Mouse (Mus musculus) monocyte, adult 2 months (primary cell): ENCODE results near the gene Ivd.
A peak's percentile ranks its signal among the peaks of the same experiment; 100 is the strongest.

ENCODE experiments used
- DNase-seq, 2 experiments: peaks; one replicate each; pipeline ENCODE4 v3.0.0; 2022; ENCODE audit warnings: low spot score in 2 of 2, low read depth in 1 of 2

Gene Ivd

DNA sequence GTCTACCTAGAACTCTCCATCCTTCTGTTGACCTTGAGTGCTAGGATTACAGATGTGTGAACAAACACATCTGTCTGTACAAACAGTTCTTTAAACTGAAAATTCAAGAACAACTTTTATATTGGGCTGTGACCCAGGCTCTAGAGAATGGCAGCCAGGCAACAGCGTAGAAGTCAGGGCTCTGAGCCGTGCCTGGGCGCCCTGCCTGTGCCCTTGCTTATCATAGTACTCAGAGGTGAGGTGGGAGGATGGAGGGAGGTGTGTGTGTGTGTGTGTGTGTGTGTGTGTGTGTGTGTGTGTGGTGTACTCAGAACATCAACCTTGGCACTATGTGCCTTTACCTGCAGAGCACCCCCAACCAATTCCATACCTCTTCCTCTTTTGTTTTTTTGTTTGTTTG, 46.0 kb downstream of the Ivd start:
- no peak for DNase-seq

DNA sequence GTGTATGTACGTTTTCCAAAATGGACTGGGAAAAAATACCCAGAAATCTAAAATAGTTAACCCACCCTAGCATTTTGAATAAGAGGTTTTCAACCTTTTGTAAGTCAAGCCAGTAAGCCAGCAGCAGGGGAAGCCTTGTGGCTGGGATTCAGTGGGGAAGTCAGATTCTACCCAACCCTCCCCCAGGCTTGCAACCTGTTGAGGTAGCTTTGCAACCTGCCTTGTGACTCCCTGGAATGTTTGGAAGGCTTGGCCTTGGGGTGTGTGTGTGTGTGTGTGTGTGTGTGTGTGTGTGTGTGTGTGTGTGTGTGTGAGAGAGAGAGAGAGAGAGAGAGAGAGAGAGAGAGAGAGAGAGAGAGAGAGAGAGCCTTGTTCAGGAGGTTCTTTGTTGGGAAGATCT, 47.4 kb downstream of the Ivd start:
- DNase-seq: no peak

DNA sequence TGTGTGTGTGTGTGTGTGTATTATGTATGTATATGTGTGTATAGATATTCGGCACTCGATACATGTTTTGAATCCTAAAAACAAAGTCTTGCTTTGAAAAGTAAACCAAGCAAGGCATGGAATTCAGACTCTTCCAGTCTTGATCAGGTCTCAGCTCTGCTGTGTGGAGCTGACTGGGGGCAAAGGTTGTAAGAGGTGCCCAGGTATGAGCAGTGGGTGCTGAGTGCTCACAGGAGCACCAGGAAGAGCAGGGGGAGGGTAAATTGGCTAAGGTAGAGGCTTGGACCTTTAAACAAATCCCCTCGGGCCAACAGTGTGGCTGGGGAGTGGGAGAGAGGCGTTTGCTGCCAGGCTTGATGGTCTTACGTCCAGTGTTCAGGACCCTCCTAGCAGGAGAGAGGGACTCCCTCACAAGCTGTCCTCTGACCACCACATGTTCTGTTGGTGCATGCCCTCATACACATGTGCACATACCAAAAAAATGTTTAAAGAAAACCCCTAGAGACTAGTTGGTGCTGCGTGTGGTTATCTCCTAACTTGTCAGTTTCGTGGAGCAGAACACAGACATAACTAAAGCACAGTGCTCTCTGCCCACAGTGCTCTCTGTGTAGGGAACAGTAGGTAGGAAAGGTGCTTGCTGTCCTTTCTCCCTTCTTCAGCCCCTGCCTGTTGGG, 49.0 kb downstream of the Ivd start:
- no peak for DNase-seq

DNA sequence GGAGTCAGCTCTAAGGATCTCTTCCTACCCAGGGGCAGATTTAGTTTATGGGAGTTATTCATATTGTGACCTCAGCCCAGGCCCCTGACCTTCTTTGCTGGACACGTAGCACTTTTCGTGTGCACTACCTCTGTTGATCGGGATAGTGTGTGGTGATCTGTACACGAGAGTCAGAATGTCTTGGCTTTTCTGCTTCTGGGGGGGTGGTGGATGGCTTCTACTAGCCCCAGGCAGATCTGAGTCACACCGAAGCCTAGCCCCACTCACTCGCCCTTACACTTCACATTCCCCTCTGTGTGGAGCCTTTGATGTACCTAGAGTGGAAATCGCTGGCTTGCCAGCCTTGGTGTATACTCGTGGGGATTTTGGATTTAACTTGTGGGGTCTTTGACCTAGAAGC, 51.0 kb downstream of the Ivd start:
- no peak for DNase-seq

DNA sequence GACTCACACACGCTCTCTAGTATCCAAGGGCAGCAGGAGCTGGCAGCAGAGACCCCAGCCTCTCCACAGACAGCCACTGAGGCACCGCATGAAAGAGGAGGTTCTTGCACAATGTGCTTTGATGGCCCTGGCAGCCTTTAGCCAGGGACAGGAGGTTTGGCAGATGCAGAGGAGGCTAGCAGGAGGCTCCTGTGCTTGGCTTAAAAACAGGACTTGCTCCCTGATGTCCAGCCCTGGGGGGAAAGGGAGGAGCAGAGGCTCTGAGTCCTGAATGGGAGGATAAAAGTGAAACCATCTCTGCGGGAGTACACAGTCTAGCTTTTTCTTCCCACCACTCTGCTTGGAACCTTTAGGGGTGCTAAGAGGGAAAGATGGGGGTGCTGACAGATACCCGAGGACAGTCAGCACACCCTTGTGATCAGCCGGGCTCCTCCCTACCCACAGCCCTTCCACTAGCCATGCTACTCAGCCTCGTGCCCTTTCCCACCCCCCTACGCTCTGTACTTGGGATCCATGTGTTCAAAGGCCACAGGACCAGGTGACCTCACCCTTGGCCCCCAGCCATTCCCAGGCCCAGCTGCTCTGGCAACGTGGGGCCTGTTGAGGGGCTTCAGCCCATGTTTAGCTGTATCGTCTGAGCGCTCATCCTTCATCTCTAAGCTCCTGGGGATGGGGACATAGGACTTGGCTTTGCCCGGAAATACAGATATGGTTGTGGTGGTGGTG, 52.0 kb downstream of the Ivd start:
- DNase-seq: no peak

DNA sequence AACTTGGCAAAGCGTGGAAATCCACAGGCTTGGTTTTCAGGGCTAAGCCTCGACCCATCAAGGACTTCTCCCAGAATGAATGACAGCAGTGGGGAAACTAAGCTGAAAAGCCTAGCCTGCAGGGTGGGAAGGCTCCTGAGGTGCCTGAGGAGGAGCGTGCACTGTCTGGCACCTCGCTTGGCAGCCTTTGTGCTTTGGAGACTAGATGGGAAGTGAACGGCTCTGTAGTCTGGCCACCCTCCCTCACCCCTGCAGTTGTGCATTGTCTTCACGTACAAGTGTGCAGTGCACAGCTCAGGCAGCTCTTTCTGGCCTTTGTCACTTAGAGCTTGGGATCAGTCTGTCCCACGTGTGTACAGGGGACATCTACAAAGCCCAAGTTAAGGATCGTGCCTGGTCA, 52.9 kb downstream of the Ivd start:
- no peak for DNase-seq

DNA sequence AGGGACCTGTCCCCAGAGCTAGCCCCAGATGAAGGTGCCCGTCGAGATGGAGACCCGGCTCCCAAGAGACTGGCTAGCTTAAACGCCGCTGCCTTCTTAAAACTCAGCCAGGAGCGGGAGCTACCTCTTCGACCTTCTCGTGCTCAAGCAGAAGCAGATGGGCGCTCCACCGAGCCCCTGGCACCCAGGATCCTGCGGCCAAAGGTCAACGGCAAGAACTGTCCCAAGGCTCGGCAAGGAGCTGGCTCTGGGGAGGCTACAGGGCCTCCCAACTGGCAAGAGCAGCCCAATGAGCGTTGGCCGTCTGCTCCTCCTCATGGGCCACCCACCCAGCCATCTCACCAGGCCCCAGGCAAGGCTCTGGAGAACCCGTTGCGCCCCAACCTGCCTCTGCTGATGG, 54.7 kb downstream of the Ivd start:
- no peak for DNase-seq

DNA sequence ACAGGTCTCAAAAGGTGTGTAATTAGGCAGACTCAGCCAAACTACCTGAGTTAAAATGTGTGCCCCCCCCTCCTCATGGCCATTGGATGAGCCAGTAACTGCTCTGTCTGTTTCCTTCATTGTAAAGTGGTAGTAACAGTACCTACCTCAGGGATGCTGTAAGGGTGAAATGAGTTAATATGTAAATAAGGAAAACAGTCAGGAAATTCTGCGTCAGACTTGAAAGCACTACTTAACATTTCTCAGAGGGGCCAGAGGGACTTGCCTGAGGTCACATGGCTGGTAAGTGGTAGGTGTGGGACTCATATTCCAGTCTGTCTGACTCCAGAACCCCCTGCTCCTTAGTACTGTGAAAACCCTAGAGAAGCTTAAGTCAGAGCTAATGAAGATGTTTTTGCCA, 56.8 kb downstream of the Ivd start:
- DNase-seq: no peak

DNA sequence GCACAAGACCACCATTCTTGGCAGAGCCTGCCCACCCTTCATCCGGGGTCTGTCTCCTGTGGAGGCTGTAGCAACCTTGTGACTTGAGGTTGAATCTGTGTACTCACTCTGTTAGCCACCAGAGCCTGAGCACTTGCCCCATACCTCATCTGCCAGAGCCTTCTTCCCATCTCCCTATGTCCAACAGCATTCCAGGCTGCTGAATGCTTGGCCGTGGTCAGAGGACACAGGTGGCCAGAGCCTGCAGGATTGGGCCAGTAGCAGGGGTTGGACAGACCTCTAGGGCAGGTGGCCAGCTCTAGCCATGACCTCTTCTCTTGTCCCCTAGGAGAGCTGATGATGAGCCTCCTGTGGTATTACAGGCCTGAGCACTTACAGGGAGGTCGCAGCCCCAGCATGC, 58.7 kb downstream of the Ivd start:
- no peak for DNase-seq

DNA sequence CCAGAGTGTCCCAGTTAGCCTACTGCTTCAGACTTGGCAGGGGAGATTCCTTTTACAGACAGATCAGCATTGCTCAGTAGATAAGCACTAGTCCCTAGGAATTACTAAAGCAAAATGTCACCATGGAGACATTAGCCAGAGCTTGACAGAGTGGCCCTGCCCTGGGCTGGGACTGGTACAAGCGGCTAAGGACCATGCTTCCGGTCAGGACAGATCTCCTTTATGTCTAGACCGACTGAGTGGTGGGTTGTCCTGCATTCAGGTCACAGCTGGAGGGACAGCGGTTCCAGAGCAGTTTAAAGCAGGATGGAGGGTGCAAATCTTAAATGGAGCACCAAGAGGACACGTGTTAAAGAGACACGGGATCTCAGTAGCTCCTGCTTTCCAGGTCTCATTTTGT, 64.2 kb downstream of the Ivd start:
- no peak for DNase-seq

DNA sequence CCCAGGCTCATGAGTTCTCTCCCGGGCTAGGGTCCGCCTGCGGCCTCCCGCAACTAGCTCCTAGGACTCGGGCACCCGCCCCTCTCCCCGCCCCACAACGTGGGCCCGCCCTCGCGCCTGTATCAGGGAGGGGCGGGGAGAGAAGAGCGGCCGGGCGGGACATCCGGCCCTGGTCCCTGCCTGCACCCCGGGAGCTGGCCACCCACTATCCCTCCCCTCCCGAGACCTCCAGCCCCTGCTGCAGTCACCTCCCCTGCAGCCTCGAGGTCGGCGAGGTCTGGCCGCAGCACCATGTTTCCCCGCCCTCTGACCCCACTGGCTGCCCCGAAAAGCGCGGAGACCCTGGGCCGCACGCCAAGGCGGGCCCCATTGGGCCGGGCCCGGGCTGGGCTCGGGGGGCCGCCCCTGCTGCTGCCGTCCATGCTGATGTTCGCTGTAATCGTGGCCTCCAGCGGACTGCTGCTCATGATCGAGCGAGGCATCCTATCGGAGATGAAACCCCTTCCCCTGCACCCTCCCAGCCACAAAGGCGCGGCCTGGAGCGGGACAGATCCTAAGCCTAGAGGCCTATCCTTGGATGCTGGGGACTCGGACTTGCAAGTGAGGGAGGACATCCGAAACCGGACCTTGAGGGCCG, 64.7 kb downstream of the Ivd start, which contains the start of gene Chst14:
Gene Chst14 (plus strand): TSS at position 136 of the 637 bp plus-strand sequence.
- peak in 1 of 2 experiments; percentile 35 for DNase-seq

DNA sequence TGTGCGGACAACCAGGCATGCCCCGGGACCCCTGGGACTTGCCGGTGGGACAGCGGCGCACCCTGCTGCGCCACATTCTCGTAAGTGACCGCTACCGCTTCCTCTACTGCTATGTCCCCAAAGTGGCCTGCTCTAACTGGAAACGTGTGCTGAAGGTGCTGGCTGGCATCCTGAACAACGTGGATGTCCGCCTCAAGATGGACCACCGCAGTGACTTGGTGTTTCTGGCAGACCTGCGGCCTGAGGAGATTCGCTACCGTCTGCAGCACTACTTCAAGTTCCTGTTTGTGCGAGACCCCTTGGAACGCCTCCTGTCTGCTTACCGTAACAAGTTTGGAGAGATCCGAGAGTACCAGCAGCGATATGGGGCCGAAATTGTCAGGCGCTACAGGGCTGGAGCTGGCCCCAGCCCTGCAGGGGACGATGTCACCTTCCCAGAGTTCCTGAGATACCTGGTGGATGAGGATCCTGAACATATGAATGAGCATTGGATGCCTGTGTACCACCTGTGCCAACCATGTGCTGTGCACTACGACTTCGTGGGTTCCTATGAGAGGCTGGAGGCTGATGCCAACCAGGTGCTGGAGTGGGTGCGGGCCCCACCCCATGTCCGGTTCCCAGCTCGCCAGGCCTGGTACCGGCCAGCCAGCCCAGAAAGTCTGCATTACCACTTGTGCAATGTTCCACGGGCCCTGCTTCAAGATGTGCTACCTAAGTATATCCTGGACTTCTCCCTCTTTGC, 65.4 kb downstream of the Ivd start:
- no peak for DNase-seq
